Mouse (Mus musculus): ENCODE measurements around the gene Shisa3. TPM values are rescaled to one million over a fixed set of nuclear protein-coding genes. Genes with fewer than 3 reads are reported as not detected.

Shisa3 gene
- polyA plus RNA-seq (2014; fragmentation: Illumina TruSeq; extraction: RNeasy Lipid Tissue Mini Kit (QIAGEN cat#74804); ENCODE audit: low read depth, low replicate concordance) = 20.3 TPM

GRCm38 (mm10) chr5:67607804-67608673 is at the start of gene Shisa3:
TSS of gene Shisa3 (plus strand) at chr5:67607882.

Other genes with a start within 250 kb of the Shisa3 start
- gene Bend4, start 179.6 kb upstream of the Shisa3 start, polyA plus RNA-seq (2014; fragmentation: Illumina TruSeq; extraction: RNeasy Lipid Tissue Mini Kit (QIAGEN cat#74804); ENCODE audit: low read depth, low replicate concordance) = 0.20 TPM
- gene Atp8a1, start 239.6 kb downstream of the Shisa3 start, polyA plus RNA-seq (2014; fragmentation: Illumina TruSeq; extraction: RNeasy Lipid Tissue Mini Kit (QIAGEN cat#74804); ENCODE audit: low read depth, low replicate concordance) = 13.5 TPM